Mouse (Mus musculus) lung, postnatal 25 days (tissue): Measurements from ENCODE around the gene Gm49366.
A peak's percentile ranks its signal among the peaks of the same experiment; 100 is the strongest.
"Not testable (repeated sequence)": the region's sequence is repeated elsewhere in the genome, so short reads cannot be mapped to it uniquely, and the experiment has no call there.

Experiments used
- DNase-seq: peaks from one replicate; pipeline ENCODE4 v3.0.0; 2022; ENCODE audit warnings: low spot score

Gene Gm49366

GRCm38 (mm10) chr12:84083842-84084241, 45.1 kb downstream of the Gm49366 start:
- no peak for DNase-seq

- DNase-seq, result no peak
Measured at GRCm38 (mm10) chr12:84084581-84084980, 45.8 kb downstream of the Gm49366 start.

GRCm38 (mm10) chr12:84094666-84095065, 55.9 kb downstream of the Gm49366 start:
- DNase-seq, result not testable (repeated sequence)

- no peak for DNase-seq
Measured at GRCm38 (mm10) chr12:84099605-84100004, 60.9 kb downstream of the Gm49366 start.

- no peak for DNase-seq
Measured at GRCm38 (mm10) chr12:84100071-84100470, 61.3 kb downstream of the Gm49366 start.

GRCm38 (mm10) chr12:84100604-84101492, 62.1 kb downstream of the Gm49366 start, which contains the start of gene Acot6:
Gene Acot6, plus strand, starts transcription at chr12:84100654.
- DNase-seq, result peak; percentile 17

- DNase-seq, result no peak
Measured at GRCm38 (mm10) chr12:84101493-84101845, 62.7 kb downstream of the Gm49366 start.

- DNase-seq, result no peak
Measured at GRCm38 (mm10) chr12:84107012-84107411, 68.3 kb downstream of the Gm49366 start.

- no peak for DNase-seq
Measured at GRCm38 (mm10) chr12:84107692-84108091, 69.0 kb downstream of the Gm49366 start.
